Mouse (Mus musculus) embryo, embryonic 9.5 days (tissue): ENCODE results near the gene Olfr318.
"Not testable (repeated sequence)": the region's sequence is repeated elsewhere in the genome, so short reads cannot be mapped to it uniquely, and the experiment has no call there.

Experiments used
- DNase-seq: peaks from one replicate; pipeline ENCODE4 v3.0.0-alpha.2; 2017; ENCODE audit errors: extremely low spot score

Olfr318 gene

DNA sequence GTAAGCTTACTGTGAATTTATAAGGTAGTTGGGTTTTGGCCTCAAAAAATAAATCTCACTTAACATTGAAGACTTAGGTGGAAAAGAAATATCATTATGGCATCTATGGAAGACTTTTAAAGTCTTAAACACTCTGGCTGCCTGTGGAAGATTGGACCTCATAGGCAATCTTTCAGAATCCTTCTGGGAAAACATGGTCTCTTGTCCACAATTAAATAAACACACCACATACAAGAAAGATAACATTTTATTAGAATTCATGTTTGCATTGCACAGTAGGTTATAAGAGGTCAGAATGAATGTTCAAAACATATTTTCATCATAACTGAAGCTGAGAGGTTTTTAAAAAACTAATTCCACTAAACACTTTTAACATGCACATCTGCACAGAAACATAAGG lies at the start of gene Olfr318:
TSS of gene Olfr318 (minus strand) at position 101 of the 400 bp plus-strand sequence.
- DNase-seq = no peak

DNA sequence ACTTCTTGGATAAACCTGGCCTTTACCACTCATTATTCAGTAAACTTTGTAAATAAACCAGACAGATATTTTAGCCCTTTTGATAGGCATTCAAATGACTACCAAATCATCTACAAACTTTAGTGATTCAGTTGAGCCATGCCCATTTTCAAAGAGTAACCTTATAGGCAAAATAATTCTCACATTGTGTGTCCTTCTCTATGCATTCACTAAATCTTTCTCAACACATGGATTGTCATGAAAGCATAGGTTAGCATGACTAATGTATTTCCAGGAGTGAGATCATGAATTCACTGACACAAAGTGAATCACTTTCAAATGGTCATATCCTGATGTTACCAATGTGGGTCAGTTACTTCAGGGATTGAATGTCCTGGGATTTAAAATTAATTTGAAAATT lies 49.1 kb upstream of the Olfr318 start, which contains the start of gene Olfr315:
TSS of gene Olfr315 (plus strand) at position 301 of the 400 bp plus-strand sequence.
- no peak for DNase-seq

DNA sequence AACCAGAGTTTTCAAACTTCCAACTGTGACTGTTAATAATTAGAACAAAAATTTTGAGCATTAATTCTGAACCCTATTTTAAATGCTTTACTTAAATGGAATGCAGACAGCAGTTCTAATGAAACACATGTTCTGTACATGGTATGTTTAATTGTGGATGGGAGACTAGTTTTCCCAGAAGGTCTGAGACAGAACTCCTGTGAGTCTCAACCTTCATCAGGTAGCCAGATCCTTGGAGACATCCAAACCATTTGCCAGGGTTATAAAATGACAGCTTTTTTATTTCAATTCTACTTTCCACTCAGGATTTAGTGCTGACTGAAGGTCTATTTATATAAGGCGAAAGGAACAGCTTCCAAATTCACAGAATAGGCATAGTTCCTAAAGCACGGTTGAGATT lies 28.6 kb upstream of the Olfr318 start, which contains the start of gene Olfr316:
TSS of gene Olfr316 (plus strand) at position 301 of the 400 bp plus-strand sequence.
- no peak for DNase-seq

DNA sequence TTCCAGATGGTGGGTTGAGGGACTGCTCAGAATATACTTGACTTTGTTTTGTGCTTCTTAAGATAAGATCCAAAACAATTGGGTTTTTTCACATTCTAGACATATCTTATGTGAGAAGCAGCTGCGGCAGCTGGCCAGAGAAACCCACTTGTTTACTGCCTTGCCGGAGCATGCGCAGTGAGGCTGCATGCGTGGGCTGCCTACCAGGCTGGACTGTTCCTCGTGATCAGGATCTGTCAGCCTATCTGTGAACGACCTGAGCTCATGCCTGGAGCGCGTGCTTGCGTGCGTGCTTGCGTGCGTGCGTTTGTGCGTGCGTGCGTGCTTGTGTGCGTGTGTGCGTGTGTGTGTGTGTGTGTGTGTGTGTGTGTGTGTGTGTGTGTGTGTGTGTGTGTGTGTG lies 27.3 kb upstream of the Olfr318 start:
- DNase-seq = not testable (repeated sequence)

DNA sequence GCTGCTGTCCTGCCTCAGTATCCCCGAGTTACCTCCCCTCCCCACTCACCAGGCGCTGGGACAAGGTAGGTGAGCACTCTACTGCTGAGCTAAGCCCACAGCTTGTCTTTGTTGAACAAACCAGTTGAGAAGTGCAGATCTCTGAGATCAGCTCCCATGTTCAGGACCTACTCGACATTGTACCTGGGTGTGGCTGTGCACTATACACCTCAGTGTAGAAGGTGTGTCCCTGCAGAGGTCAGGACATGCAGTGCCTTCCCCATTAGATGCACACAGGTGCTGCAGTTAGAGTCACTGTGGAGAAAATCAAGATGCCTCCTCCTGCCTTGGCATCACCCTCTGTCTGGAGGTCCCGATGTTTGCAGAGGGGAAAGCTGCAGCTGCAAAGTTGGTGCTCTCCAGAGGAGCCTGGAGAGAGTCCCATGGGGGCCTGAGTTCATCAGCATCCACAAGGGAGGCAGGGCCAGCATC lies 15.0 kb upstream of the Olfr318 start, which contains the start of gene Olfr317:
TSS of gene Olfr317 (minus strand) at position 421 of the 471 bp plus-strand sequence.
- DNase-seq = no peak

DNA sequence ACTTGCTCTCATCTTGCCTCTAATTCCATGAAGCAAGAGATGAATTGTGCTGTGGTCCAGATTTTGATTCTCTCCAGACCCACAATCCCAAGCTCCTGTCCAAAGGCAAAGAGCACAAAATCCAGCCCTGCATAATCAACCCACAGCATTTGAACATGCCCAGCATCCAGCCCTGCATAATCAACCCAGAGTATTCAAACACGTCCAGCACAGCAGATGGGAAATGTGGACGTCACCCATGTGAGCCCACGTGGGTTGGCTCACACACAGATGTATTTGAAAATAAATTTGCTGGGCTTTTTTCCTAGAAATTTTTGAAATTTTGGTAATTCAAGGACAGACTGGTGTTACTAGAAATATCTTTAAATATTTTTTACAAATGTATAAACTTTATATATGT lies 9.6 kb upstream of the Olfr318 start:
- no peak for DNase-seq

DNA sequence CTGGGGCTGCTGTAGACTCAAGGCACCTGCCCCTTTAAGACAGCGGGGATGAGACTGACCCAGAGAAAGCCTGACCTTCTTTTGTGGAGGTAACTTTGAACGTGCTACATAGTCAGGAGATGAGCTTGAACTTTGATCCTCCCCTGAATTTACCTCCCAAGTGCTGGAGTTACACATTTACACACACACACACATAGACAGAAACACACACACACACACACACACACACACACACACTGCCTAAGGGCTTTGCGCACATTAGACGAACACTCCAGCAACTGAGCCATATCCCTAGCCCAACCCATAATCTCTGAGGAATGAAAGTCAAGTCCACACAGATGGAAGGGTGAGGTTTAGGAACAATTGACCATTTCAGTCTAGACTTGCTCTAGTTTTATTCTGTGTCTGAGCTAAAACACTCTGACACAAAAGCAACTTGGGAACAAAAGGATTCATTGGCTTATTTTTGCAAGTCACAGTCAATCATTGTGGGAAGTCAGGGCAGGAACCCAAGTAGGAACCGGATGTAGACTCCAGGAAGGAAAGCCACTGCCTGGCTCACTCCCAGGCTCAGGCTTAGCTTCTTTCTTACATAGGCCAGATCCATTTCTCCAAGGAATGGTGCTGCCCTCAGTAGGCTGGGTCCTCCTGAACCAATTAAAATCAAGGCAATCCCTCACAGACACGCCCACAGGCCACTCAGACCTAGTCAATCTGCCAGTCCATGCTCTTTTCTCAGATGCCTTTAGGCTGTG lies 4.3 kb upstream of the Olfr318 start:
- DNase-seq = not testable (repeated sequence)

DNA sequence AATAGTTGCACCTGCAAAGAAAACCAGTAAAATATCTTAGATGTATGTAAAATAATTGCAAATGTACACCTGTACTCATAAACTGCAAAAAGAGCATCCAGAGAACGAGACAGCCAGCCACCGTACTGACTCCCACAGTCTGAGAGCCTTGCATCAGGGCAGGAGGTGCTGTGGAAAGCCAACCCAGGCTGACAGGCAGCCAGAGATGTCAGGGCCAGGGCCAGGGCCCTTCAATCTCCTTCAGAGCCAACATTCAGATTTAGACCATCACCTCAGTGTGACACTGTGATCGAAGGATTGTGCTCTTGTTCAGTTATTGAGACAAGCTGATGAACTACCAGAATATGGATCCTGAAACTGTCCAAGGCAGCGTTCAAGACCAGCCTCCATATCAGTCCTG lies 4.1 kb downstream of the Olfr318 start:
- DNase-seq = no peak

DNA sequence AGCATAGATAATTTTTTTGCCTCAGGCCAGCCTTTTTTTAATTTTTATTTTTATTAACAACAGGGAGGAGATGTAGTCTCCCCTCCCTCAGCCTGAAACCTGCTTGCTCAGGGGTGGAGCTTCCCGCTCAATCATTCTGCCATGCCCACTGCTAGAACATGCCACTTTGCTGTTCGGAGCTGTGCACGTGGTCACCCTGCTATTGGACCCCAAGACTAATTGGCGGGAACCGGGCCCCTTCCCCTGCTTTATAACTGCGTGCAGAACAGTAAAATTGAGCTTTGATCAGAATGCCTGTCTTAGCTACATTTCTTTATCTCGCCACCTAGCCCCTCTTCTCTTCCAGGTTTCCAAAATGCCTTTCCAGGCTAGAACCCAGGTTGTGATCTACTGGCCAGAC lies 6.1 kb downstream of the Olfr318 start:
- DNase-seq = not testable (repeated sequence)

DNA sequence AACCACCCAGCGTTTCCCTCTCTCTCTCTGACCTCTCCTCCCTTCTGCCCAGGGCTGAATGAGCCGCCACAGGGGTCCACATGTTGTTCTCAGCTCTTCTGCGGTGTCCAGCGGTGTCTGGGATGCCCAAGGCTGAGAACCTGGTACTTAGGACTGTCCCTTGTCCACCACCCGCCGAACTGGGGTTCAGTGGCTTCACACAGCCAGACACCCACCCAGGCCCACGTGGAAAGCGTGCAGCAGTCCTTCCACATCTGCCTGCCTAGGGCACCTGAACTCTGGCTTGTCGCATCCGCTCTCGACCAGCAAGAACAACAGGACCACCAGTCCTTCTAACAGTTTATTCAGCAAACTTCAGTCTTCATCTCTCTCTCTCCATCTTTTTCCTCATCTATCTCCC lies 14.7 kb downstream of the Olfr318 start:
- DNase-seq = no peak

DNA sequence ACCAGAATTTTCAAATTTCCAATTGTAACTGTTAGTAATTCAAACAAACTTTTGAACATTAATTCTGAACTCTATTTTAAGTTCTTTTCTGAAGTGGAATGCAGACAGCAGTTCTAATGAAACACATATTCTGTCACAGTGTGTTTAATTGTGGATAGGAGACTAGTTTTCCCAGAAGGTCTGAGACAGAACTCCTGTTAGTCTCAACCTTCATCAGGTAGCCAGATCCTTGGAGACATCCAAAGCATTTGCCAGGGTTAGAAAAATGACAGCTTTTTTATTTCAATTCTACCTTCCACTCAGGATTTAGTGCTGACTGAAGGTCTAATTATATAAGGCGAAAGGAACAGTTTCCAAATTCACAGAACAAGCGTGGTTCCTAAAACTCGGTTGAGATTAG lies 25.0 kb downstream of the Olfr318 start, which contains the start of gene Olfr319:
TSS of gene Olfr319 (plus strand) at position 301 of the 400 bp plus-strand sequence.
- DNase-seq = no peak

DNA sequence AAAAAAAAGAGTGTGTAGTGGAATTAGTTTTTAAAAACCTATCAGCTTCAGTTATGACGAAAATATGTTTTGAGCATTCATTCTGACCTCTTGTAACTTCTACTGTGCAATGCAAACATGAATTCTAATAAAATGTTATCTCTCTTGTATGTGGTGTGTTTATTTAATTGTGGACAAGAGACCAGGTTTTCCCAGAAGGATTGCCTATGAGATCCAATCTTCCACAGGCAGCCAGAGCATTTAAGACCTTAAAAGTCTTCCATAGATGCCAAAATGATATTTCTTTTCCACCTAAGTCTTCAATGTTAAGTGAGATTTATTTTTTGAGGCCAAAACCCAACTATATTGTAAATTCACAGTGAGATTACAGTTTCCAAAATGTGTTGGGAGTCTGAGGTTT lies 43.0 kb downstream of the Olfr318 start, which contains the start of gene Olfr320:
TSS of gene Olfr320 (plus strand) at position 301 of the 400 bp plus-strand sequence.
- no peak for DNase-seq

DNA sequence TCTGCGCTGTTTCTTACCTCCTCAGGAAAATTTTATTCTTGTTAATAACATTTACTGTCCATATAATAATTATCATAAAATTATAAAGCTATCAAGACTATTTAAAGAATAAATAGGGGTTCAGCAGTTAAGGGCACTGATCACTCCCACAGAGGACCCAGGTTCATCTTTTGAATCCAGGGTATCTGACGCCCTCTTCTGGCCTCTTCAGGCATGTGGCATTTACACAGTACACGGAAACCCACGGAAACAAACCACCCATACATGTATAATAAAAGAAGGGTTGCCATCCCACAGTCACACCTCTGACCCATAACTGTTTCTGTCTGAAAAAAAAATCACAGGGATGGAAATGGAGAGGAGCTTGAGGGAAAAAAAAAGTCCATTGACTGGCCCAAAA lies 52.0 kb downstream of the Olfr318 start:
- DNase-seq = no peak

DNA sequence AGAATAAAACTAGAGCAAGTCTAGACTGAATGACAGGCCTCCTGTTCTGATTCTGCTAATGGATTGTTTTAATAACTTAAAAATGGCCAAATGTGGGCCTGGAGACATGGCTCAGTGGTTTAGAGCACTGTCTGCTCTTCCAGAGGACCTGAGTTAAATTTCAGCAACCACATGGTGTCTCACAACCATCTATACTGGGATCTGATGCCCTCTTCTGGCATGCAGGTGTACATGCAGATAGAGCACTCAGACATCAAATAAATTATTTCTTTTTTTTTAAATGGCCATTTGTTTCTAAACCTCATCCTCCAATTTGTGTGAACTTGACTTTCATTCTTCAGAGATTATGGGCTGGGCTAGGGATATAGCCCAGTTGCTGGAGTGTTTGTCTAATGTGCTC lies 54.6 kb downstream of the Olfr318 start:
- no peak for DNase-seq
